Mouse (Mus musculus) neural tube, embryonic 15.5 days (tissue): ENCODE results near the gene Cemip2. TPM values are rescaled to one million over a fixed set of nuclear protein-coding genes. Genes with fewer than 3 reads are reported as not detected.

Experiments
- ATAC-seq: fragments of 200-750 bp; cut with Nextera tagmentation; 2 replicates; pipeline ENCODE4 v1.8.0; 2017; ENCODE audit warnings: mild to moderate bottlenecking, moderate TSS enrichment, moderate library complexity; ENCODE audit not compliant: low FRiP score
- H3K27ac ChIP-seq: fragments of 300-500 bp; sonication (generic); replicated peaks from 2 replicates; pipeline ENCODE4 v1.5.1; 2015; ENCODE audit warnings: mild to moderate bottlenecking, inconsistent platforms
- H3K27me3 ChIP-seq: fragments of 300-500 bp; sonication (generic); replicated peaks from 2 replicates; pipeline ENCODE4 v1.6.1; 2015; ENCODE audit warnings: inconsistent platforms
- H3K36me3 ChIP-seq: fragments of 300-500 bp; sonication (generic); 2 replicates; pipeline ENCODE4 v1.6.1; 2015; ENCODE audit warnings: inconsistent platforms
- H3K4me1 ChIP-seq: fragments of 300-500 bp; sonication (generic); 2 replicates; pipeline ENCODE4 v1.6.1; 2015; ENCODE audit warnings: inconsistent platforms
- H3K4me2 ChIP-seq: fragments of 300-500 bp; sonication (generic); 2 replicates; pipeline ENCODE4 v1.6.1; 2015; ENCODE audit warnings: inconsistent platforms, mild to moderate bottlenecking, moderate library complexity
- H3K4me3 ChIP-seq: fragments of 300-500 bp; sonication (generic); replicated peaks from 2 replicates; pipeline ENCODE4 v1.5.1; 2015; ENCODE audit warnings: mild to moderate bottlenecking, inconsistent platforms
- H3K9ac ChIP-seq: fragments of 300-500 bp; sonication (generic); replicated peaks from 2 replicates; pipeline ENCODE4 v1.6.1; 2015; ENCODE audit warnings: mild to moderate bottlenecking, inconsistent platforms
- H3K9me3 ChIP-seq: fragments of 300-500 bp; sonication (generic); replicated peaks from 2 replicates; pipeline ENCODE4 v1.6.1; 2016; ENCODE audit warnings: inconsistent platforms
- WGBS: fragments of 180-500 bp; shearing (Covaris S2); methylation state at CpG from one replicate; pipeline ENCODE4 v1.1.7; 2015; ENCODE audit warnings: mixed read lengths; 5-methylcytosine and 5-hydroxymethylcytosine counted together
- polyA plus RNA-seq: library from polyadenylated mRNA; unstranded; fragments of >200 nt; fragmentation: Nextera tagmentation; extraction: Ambion mirVana; gene quantifications from 2 replicates; pipeline ENCODE4 v1.2.1, GENCODE M21; 2015

Gene Cemip2
- polyA plus RNA-seq, 1 experiment from 2014 or later, result 16.0 TPM

DNA sequence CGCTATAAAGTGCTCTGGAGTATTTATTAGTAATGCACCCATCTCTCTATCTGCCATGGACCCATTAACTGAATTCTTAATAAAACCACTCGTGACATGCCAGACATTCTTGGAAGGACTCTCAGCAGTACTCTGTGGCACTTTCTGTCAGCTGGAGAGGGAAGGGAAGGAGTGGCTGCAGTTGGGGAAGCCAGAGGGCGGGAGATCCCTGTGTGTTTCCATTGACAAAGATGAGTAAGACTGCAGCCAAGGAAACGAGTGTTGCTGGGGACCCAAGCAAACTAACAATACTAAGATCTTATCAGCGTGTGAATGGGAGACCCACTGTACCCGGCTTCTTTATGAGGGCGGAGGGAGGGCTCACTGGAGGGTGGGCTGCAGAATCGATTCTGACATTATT lies 2.5 kb downstream of the Cemip2 start:
- ATAC-seq, result no peak
- 11% methylated on average over 8 of the region's 8 CpGs for WGBS

DNA sequence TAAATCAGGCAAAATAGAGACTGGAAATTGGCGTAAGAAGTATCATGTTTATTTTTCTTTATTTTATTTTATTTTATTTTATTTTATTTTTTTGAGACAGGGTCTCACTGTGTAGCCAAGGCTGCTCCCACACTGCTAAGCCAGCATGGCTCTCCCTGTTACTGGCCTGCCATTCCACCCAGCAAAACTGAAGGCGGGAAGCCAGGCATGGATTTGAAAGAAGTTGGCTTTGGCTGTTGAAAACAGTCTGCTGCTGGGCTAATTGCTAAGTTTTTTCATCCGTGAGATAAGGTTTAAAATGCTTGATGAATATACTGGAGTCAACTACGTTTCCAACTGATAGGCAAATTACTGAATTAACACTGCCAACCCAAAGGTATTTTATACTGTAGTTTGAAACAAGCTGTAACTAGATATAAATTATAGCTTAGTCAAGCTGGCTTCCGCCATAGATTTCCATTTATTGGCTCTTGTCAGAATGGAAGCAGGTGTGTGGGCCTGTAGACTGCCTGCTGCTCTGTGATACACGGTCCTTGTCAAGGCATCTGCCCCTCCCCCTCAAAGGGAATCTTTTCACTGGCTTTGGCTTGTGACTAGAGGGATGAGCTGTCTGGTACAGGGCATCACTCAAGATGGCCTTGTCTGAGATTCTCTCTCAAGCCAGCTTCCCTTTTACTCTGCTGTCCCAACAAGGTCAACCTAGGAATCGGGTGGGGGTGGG lies 3.1 kb downstream of the Cemip2 start:
- H3K36me3 ChIP-seq, result no peaks in the 10 kb centered on the region
- no peak for ATAC-seq
- peak overlapping the region; percentile 86 for H3K4me2 ChIP-seq
- peak overlapping the region; percentile 90 for H3K27ac ChIP-seq
- H3K4me1 ChIP-seq, result peaks cover 69% of the 10 kb centered on the region
- peak overlapping the region; percentile 81; the same call in 1 of the 2 replicates for H3K9ac ChIP-seq
- peak overlapping the region; percentile 74 for H3K4me3 ChIP-seq
- no peaks in the 10 kb centered on the region for H3K9me3 ChIP-seq
- WGBS, result 22% methylated on average over 7 of the region's 7 CpGs
- no peaks in the 10 kb centered on the region for H3K27me3 ChIP-seq

More for the DNA sequence above, 2.5 kb downstream of the Cemip2 start:
- Histone ChIP-seq H3K9me3 (no peaks in the 10 kb centered on the region), H3K27ac (peak overlapping the region; percentile 90), H3K9ac (peak overlapping the region; percentile 81), H3K36me3 (no peaks in the 10 kb centered on the region), H3K4me1 (peaks cover 66% of the 10 kb centered on the region), H3K4me2 (peak overlapping the region; percentile 86), H3K27me3 (no peaks in the 10 kb centered on the region), H3K4me3 (peak overlapping the region; percentile 74)

DNA sequence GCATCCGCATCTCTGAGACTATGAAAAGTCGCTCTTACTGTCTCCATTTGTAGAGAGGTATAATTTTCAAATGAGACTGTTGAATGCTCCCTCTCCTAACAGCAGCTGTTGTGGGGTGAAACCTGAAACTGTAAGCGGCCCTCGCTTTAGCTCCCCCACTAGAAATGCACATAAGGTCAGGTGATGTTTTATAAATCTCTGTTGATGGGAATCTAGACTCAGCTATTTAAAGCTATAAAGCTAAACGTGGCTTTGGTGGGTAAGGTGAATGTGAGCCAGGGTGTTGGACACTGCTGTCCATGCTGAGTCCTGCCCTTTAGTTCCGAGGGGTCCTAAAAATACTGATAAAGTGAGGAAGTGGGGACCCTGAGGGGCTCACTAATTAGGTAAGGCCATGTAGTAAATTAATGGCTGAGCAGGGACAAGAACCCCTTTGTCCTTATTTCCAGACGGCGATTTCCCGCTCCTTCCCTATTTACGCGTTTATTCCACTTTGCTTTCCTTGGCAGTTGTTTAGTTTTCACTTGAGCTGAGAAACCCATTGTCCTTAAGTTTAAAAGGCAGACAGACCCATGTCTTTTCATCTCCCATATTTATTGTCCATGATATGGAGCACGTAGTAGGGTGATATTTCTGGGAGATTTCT lies 3.8 kb downstream of the Cemip2 start:
- no peak for ATAC-seq
- H3K4me3 ChIP-seq, result peak overlapping the region; percentile 74
- no peaks in the 10 kb centered on the region for H3K27me3 ChIP-seq
- H3K9me3 ChIP-seq, result no peaks in the 10 kb centered on the region
- WGBS, result 13% methylated on average over 12 of the region's 12 CpGs
- no peaks in the 10 kb centered on the region for H3K36me3 ChIP-seq
- H3K9ac ChIP-seq, result 0 out of 2 replicates have a peak overlapping the region, but pooled peaks have one; percentile 36
- H3K4me2 ChIP-seq, result peak overlapping the region; percentile 86
- H3K27ac ChIP-seq, result peak overlapping the region; percentile 90
- H3K4me1 ChIP-seq, result peaks cover 71% of the 10 kb centered on the region

DNA sequence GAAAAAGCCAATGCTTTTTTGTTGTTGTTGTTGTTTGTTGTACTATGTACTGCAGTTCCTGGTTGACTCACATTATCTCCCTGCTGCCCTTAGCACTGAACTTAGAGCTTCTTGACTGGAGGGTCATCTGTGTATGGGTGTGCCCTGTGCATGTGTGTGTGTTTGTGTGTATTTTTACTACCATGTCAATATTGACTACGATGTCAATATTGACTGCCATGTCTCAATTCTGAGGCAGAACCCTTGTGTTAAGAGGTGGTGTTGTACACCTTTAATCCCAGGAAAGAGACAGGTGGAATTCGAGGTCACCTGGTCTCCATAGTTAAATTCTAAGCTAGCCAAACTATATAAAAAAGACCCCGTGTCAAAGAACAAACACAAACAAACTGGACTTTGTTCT lies 5.6 kb downstream of the Cemip2 start:
- Histone ChIP-seq H3K27ac (no peak overlapping the region), H3K4me3 (no peak overlapping the region), H3K9ac (no peak overlapping the region), H3K4me2 (no peak overlapping the region), H3K4me1 (peaks cover 76% of the 10 kb centered on the region), H3K9me3 (no peaks in the 10 kb centered on the region), H3K27me3 (no peaks in the 10 kb centered on the region), H3K36me3 (no peaks in the 10 kb centered on the region)
- ATAC-seq, result no peak
- WGBS, result 71% methylated on average over 3 of the region's 3 CpGs

DNA sequence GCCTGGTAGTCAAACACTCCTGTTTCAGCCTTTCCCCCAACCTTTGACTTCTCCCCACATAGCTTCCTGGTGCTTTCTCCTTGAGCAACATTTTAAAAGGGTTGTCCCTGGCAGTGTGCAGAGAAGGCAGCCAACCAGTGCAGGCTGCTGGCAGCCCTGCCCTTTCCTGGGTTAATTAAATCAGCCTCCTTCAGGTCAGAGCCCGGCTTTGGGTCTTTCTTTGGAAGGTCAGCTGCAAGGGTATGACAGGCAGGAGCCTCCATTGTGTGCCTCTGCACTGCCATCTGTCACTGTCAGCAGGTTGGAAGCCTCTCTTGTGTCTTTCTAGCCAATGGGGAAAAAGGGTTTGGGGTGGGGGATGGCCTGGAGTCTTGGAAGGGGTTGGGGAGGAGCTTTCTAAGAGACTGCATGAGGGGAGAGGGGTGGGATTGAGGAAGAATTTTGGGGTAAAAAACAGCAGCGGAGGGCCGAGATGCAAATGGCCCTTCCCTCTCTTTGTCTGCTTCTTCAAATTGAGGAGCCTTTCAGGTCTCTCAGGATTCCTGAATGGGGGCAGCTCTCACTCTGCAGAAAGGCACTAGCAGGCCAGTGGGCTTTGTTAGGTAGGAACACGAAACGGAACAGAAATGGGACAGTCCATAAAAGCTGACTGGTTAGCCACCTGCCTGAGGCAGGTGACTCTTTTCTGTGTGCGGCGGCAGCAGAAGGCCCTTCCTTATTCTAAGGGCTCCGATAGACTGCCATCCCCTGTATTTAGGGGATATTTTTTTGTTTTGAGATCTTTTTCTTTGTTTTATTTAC lies 6.4 kb downstream of the Cemip2 start:
- H3K4me1 ChIP-seq, result peaks cover 76% of the 10 kb centered on the region
- peak; percentile 40; the same call in 1 of the 2 replicates for ATAC-seq
- H3K4me2 ChIP-seq, result peak overlapping the region; percentile 44
- 0 out of 2 replicates have a peak overlapping the region, but pooled peaks have one; percentile 2 for H3K4me3 ChIP-seq
- H3K27me3 ChIP-seq, result no peaks in the 10 kb centered on the region
- WGBS, result 11% methylated on average over 8 of the region's 8 CpGs
- H3K27ac ChIP-seq, result peak overlapping the region; percentile 82
- H3K9me3 ChIP-seq, result no peaks in the 10 kb centered on the region
- H3K36me3 ChIP-seq, result no peaks in the 10 kb centered on the region
- H3K9ac ChIP-seq, result peak overlapping the region; percentile 15; the same call in 1 of the 2 replicates

DNA sequence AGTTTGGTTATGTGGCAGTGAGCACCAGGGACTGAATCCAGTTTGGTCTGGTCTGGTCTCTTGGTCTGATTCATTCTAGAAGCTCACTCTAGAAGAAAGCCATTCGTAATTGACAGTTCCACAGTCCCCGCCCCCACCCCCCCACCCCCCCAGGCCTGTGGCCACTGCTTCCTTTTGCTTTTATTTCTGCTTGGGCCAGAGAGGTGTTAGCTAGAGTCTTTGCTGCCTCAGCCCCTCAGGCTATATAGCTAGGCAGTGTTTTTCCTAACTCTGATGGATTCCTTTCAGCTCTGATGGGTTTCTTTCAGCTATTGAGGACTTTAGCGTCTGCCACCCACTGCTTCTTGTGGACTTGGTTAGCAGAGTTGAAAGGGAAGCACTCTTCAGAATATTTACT lies 7.0 kb downstream of the Cemip2 start:
- Histone ChIP-seq H3K9me3 (no peaks in the 10 kb centered on the region), H3K27ac (peak overlapping the region; percentile 82), H3K27me3 (no peaks in the 10 kb centered on the region), H3K36me3 (no peaks in the 10 kb centered on the region), H3K4me2 (peak overlapping the region; percentile 44), H3K9ac (0 out of 2 replicates have a peak overlapping the region, but pooled peaks have one; percentile 5), H3K4me1 (peaks cover 76% of the 10 kb centered on the region), H3K4me3 (no peak overlapping the region)
- ATAC-seq, result no peak
- 9% methylated on average over 3 of the region's 3 CpGs for WGBS

DNA sequence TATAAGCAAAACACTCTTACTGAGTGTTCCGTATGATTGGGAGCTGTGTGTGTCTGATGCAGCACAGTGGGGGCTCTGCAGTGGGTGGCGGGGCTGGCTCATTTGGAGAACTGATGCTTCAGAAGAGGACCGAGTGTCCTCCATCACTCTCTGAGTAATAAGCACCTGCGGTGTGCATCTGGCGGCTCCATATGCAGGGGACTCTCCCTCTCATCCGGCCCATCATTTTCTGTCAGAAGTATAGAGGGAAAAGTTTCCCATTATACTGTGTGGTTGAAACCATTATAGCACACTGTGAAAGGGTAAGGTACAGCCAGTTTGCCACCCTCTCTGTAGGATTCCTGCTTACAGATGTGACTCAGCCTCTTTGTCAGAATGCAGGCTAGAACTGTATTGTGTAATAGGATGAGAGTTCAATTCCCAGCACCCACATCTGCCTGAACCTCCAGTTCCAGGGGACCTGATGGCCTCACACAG lies 8.9 kb downstream of the Cemip2 start:
- Histone ChIP-seq H3K4me2 (no peak overlapping the region; the same call in 1 of the 2 replicates), H3K9ac (no peak overlapping the region), H3K4me1 (peaks cover 62% of the 10 kb centered on the region), H3K27ac (peak overlapping the region; percentile 54), H3K36me3 (no peaks in the 10 kb centered on the region), H3K27me3 (no peaks in the 10 kb centered on the region), H3K9me3 (no peaks in the 10 kb centered on the region), H3K4me3 (no peak overlapping the region)
- WGBS, result 26% methylated on average over 6 of the region's 6 CpGs
- no peak for ATAC-seq

DNA sequence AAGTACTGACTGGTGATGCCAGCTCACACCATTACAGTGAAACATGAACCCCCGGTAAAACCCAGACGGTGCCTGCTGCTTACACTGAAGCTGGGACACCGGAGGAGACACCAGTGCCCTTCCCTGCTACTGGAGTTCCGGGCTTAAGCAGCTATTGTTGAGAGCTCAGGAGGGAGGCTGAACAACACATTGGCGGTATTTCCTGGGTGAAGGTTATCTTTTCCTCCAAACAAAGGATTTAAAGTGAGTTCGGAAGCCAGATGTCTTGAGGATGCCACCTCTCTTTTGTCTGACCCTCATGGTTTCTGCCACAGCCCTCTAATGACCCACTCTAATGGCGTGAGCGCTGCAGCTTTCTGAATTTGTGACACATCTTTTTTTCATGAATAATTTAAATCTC lies 10.9 kb downstream of the Cemip2 start:
- Histone ChIP-seq H3K9ac (no peak overlapping the region; the same call in 1 of the 2 replicates), H3K4me3 (no peak overlapping the region), H3K4me2 (peak overlapping the region; percentile 30; the same call in 1 of the 2 replicates), H3K36me3 (0 out of 2 replicates have a peak, but pooled peaks cover 4% of the 10 kb centered on the region), H3K27me3 (no peaks in the 10 kb centered on the region), H3K27ac (peak overlapping the region; percentile 79), H3K9me3 (no peaks in the 10 kb centered on the region), H3K4me1 (peaks cover 47% of the 10 kb centered on the region)
- no peak for ATAC-seq
- 11% methylated on average over 8 of the region's 8 CpGs for WGBS

DNA sequence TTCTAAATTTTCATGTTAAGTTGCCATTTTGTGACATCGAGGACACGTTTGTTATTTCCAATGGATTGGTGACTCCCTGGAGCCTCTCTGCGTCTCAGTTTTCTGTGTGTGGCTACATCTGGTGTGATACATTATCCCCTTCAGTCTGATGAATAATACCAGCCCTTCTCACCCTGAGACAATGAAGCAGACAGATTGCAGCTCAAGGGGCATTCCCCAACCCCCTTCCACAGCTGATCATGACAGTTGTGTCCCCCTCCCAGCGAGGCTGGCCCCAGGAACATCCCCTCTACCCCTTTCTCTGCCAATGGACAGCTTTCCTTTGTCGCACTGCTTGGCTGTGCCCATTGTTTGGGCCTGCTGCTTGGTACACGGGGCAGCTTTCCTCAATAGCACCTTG lies 11.5 kb downstream of the Cemip2 start:
- Histone ChIP-seq H3K27me3 (no peaks in the 10 kb centered on the region), H3K27ac (peak overlapping the region; percentile 79), H3K4me1 (peaks cover 41% of the 10 kb centered on the region), H3K9me3 (no peaks in the 10 kb centered on the region), H3K36me3 (0 out of 2 replicates have a peak, but pooled peaks cover 8% of the 10 kb centered on the region), H3K9ac (no peak overlapping the region), H3K4me2 (no peak overlapping the region), H3K4me3 (no peak overlapping the region)
- peak; percentile 33; the same call in 1 of the 2 replicates for ATAC-seq
- 11% methylated on average over 6 of the region's 6 CpGs for WGBS

DNA sequence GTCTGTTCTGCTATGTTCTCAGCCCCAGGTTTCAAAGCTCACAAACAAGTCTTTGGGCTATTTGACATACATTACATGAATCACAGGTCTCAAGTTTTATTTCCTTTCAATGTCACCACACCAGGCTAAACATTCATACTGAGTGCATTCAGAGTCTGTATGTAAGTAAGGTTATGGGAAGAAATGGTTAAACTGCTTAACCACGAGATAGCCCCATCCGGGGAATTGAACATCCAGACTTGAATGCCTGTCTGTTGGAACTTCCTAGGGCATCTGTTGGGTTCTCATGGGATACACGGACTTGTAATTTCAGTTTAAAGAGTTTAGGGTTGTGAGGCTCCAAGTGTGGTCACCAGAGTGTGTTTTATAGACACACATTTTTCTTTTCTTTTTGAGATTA lies 13.2 kb downstream of the Cemip2 start:
- H3K4me1 ChIP-seq, result peaks cover 29% of the 10 kb centered on the region
- no peak overlapping the region for H3K4me2 ChIP-seq
- H3K36me3 ChIP-seq, result 0 out of 2 replicates have a peak, but pooled peaks cover 8% of the 10 kb centered on the region
- H3K9ac ChIP-seq, result no peak overlapping the region
- WGBS, result 58% methylated on average over 3 of the region's 3 CpGs
- ATAC-seq, result no peak
- no peak overlapping the region for H3K27ac ChIP-seq
- H3K27me3 ChIP-seq, result no peaks in the 10 kb centered on the region
- H3K4me3 ChIP-seq, result no peak overlapping the region
- H3K9me3 ChIP-seq, result no peaks in the 10 kb centered on the region

DNA sequence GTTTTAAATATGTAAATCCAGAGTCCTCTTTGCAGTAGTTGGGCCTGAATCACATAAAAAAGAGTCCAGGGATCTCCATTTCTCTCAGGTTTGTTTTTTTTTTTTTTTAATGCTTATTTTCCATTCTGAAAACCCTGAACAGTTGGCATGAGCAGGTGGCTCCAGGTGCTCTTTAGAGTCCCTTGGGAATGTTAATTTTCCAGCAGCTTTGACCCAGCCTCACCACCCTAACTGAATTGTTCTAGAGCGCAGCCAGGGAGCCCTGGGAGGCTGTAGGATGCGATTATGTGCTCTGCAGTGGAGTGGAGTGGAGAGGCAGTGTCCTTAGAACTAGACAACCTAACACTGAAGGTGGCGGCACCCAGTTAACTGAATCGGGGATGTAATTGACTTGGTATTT lies 13.7 kb downstream of the Cemip2 start:
- no peaks in the 10 kb centered on the region for H3K9me3 ChIP-seq
- no peak overlapping the region for H3K4me3 ChIP-seq
- 54% methylated on average over 4 of the region's 4 CpGs for WGBS
- no peaks in the 10 kb centered on the region for H3K27me3 ChIP-seq
- no peak overlapping the region for H3K27ac ChIP-seq
- H3K9ac ChIP-seq, result no peak overlapping the region
- H3K4me2 ChIP-seq, result no peak overlapping the region
- 0 out of 2 replicates have a peak, but pooled peaks cover 8% of the 10 kb centered on the region for H3K36me3 ChIP-seq
- no peak for ATAC-seq
- H3K4me1 ChIP-seq, result peaks cover 28% of the 10 kb centered on the region
